Mouse (Mus musculus): ENCODE results near the gene Prkar2b.

GRCm38 (mm10) chr12:32104955-32105521 lies 43.9 kb upstream of the Prkar2b start:
- no peak for TF ChIP-seq CTCF (IDR thresholded peaks at IDR 0.05; ENCODE audit: low read depth)
- TF ChIP-seq EP300 (IDR thresholded peaks at IDR 0.05; ENCODE audit: low read depth), result no peak
